Mouse (Mus musculus) neural tube, embryonic 11.5 days (tissue): ENCODE data around the gene Trim27. TPM values are rescaled to one million over a fixed set of nuclear protein-coding genes. Genes with fewer than 3 reads are reported as not detected.

Experiments
- ATAC-seq: fragments of 200-750 bp; cut with Nextera tagmentation; 2 replicates; pipeline ENCODE4 v1.8.0; 2017; ENCODE audit warnings: moderate number of reproducible peaks, mild to moderate bottlenecking, moderate TSS enrichment, moderate library complexity; ENCODE audit not compliant: insufficient read depth, low FRiP score, low TSS enrichment
- DNase-seq: peaks from one replicate; pipeline ENCODE4 v3.0.0-alpha.2; 2015; ENCODE audit warnings: low spot score
- H3K27ac ChIP-seq: fragments of 300-500 bp; sonication (generic); 2 replicates; pipeline ENCODE4 v1.5.1; 2014; ENCODE audit warnings: low read depth, mild to moderate bottlenecking, low read length
- H3K27me3 ChIP-seq: fragments of 300-500 bp; sonication (generic); 2 replicates; pipeline ENCODE4 v1.6.1; 2014; ENCODE audit warnings: mild to moderate bottlenecking, low read length, mixed read lengths; ENCODE audit not compliant: control insufficient read depth, insufficient read depth
- H3K36me3 ChIP-seq: fragments of 300-500 bp; sonication (generic); 2 replicates; pipeline ENCODE4 v1.6.1; 2014; ENCODE audit warnings: mild to moderate bottlenecking, low read length, moderate library complexity, mixed read lengths; ENCODE audit not compliant: control insufficient read depth, insufficient read depth
- H3K4me1 ChIP-seq: fragments of 300-500 bp; sonication (generic); 2 replicates; pipeline ENCODE4 v1.6.1; 2014; ENCODE audit warnings: low read length, mixed read lengths; ENCODE audit not compliant: control insufficient read depth, insufficient read depth
- H3K4me2 ChIP-seq: fragments of 300-500 bp; sonication (generic); 2 replicates; pipeline ENCODE4 v1.6.1; 2014; ENCODE audit warnings: low read depth, mild to moderate bottlenecking, moderate library complexity
- H3K4me3 ChIP-seq: fragments of 300-500 bp; sonication (generic); 2 replicates; pipeline ENCODE4 v1.5.1; 2014; ENCODE audit warnings: low read depth, low read length
- H3K9ac ChIP-seq: fragments of 300-500 bp; sonication (generic); 2 replicates; pipeline ENCODE4 v1.6.1; 2014; ENCODE audit warnings: mild to moderate bottlenecking, low read length
- H3K9me3 ChIP-seq: fragments of 300-500 bp; sonication (generic); 2 replicates; pipeline ENCODE4 v1.6.1; 2016; ENCODE audit warnings: low read length; ENCODE audit not compliant: control insufficient read depth
- WGBS: fragments of 180-500 bp; shearing (Covaris S2); extraction: QIAGEN DNeasy Blood & Tissue Kit; methylation state at CpG from one replicate; pipeline ENCODE4 v1.1.7; 2014; 5-methylcytosine and 5-hydroxymethylcytosine counted together
- polyA plus RNA-seq: library from polyadenylated mRNA; unstranded; fragments of >200 nt; fragmentation: Nextera tagmentation; extraction: Ambion mirVana; gene quantifications from 2 replicates; pipeline ENCODE4 v1.2.1, GENCODE M21; 2014

Trim27 gene
- polyA plus RNA-seq, 1 experiment from 2014 or later: 160 TPM

DNA sequence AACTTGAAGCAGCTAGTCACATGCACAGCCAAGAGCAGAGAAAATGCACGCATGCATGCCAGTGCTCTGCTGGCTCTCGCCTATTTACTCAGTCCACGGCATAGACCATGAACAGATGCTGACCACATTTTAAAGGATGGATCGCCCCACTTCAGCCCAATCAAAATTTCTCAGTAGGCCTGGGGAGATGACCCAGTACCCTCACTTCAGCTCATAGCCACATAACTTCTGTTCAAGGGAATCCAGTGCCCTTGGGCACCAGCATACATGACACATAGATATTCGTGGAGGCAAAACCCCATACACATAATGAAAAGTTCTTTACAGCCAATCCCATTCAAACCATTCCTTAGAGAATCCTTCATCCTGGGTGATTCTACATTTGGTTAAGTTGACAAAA is 18.5 kb downstream of the Trim27 start:
- no peak overlapping the region for H3K9ac ChIP-seq
- 85% methylated on average over 5 of the region's 5 CpGs for whole genome bisulfite sequencing
- no peak overlapping the region for H3K4me3 ChIP-seq
- H3K9me3 ChIP-seq: no peaks in the 10 kb centered on the region
- H3K27me3 ChIP-seq: no peaks in the 10 kb centered on the region
- H3K4me2 ChIP-seq: no peak overlapping the region
- H3K36me3 ChIP-seq: 0 out of 2 replicates have a peak, but pooled peaks cover 2% of the 10 kb centered on the region
- H3K4me1 ChIP-seq: no peaks in the 10 kb centered on the region
- ATAC-seq (no peak), DNase-seq (no peak)
- no peak overlapping the region for H3K27ac ChIP-seq

DNA sequence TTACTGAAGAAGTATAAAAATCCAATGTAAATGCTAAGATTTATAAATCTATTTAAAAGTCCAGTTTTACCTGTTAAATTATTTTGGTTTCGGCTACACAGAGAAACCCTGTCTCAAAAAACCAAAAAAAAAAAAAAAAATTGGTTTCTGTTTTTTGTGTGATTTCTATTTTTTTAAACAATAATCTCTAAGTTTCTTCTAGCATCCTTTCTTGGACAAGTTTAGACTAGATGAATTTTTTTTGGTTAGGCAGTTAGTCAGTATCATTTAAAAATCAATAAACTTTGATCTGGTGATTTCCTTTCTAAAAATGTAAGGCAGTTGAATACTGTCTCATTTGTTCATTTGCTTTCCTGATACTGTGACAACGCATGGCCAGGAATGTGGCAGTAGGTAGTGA is 19.1 kb downstream of the Trim27 start:
- no peak overlapping the region for H3K9ac ChIP-seq
- no peaks in the 10 kb centered on the region for H3K9me3 ChIP-seq
- 0 out of 2 replicates have a peak, but pooled peaks cover under 1% of the 10 kb centered on the region for H3K36me3 ChIP-seq
- DNase-seq (no peak), ATAC-seq (no peak)
- H3K4me2 ChIP-seq: no peak overlapping the region
- no peaks in the 10 kb centered on the region for H3K27me3 ChIP-seq
- no peak overlapping the region for H3K4me3 ChIP-seq
- H3K4me1 ChIP-seq: no peaks in the 10 kb centered on the region
- H3K27ac ChIP-seq: no peak overlapping the region
- WGBS: 76% methylated on average over 2 of the region's 2 CpGs

DNA sequence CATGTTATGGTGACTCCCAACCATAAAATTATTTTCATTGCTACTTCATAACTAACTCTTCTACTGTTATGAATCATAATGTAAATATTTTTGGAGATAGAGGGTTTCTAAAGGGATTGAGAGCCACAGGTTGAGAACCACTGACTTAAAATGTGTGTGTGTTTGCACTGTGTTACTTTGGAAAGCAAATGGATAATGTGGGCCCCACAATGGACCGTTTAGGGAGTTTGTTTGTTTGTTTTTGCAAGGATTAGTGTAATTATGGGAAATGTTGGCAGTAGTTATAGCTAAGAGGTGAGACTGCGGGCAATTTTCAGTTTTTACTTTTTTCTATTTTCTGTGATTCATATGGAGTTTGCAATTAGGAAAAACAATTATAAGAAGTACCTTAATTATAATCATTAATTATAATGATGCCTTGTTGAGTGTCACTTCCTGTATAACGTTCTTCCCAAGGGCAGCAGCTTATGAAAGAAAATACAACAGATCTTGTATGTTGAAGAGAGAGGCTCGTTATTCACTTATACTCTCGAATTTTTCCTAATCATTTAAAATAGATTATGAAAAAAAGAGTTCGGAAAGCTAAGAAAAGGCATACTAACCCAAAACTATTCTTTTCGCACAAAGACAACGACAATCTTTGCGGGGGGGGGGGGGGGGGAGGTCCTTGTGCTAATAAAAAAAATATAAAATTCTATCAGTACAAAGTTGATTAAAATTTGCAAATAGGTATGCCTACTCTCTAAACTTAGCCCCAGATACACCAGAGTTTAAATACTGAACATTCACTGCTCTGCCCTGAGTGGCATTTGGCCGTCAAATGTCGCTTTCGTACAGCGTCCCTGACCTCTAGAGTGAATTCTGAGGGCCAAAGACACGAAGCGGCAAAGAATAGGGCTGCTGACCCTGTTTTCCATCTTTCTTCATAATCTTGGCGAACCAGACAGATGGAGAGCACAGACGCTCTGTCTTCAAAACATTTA is 20.1 kb downstream of the Trim27 start:
- H3K4me3 ChIP-seq: peak overlapping the region; percentile 59
- H3K4me2 ChIP-seq: peak overlapping the region; percentile 50
- H3K9ac ChIP-seq: peak overlapping the region; percentile 44; the same call in 1 of the 2 replicates
- H3K27me3 ChIP-seq: no peaks in the 10 kb centered on the region
- DNase-seq (no peak), ATAC-seq (peak; percentile 74)
- H3K36me3 ChIP-seq: no peaks in the 10 kb centered on the region
- H3K4me1 ChIP-seq: no peaks in the 10 kb centered on the region
- 7% methylated on average over 17 of the region's 17 CpGs for WGBS
- H3K27ac ChIP-seq: no peak overlapping the region
- no peaks in the 10 kb centered on the region for H3K9me3 ChIP-seq

DNA sequence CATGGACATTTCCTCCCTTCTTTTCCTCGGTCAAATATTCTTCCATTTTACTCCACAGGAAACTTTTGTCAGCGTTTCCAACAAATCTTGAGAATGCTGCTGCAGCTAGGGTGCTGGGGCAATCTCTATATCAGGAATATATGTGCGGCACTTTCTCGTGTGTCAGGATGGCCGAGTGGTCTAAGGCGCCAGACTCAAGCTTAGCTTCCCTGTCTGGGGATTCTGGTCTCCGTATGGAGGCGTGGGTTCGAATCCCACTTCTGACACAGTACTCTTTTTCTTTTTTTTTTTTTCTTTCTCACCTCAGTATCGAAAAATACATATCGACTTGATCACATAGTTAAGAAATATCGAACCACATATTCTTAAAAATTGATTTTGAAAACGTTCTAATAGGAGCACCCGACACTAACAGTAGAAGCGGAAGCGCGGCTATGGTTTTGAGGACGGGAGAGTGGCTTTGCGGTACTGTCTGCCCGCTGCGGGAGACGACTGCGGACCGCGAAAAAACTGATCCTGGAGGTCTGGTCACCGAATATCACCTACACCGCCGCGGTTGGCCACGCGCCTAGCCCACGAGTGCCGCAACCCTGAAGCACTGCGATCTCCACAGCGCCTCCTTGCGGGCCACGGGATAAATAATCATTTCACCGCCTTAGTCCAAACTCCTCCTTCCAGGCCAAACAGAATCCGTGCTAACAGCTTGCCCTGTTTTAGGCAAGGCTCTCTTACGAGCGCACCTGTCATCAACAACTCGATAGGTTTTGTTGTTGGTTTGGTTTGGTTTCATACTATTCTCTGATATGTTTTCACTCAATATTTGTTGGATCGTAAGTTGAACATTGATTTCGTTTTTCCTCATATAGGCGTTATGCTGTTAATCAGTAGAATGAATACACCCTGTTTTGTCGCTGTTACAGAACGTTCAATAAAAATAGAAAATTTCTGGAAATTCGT is 21.1 kb downstream of the Trim27 start:
- no peak overlapping the region for H3K27ac ChIP-seq

DNA sequence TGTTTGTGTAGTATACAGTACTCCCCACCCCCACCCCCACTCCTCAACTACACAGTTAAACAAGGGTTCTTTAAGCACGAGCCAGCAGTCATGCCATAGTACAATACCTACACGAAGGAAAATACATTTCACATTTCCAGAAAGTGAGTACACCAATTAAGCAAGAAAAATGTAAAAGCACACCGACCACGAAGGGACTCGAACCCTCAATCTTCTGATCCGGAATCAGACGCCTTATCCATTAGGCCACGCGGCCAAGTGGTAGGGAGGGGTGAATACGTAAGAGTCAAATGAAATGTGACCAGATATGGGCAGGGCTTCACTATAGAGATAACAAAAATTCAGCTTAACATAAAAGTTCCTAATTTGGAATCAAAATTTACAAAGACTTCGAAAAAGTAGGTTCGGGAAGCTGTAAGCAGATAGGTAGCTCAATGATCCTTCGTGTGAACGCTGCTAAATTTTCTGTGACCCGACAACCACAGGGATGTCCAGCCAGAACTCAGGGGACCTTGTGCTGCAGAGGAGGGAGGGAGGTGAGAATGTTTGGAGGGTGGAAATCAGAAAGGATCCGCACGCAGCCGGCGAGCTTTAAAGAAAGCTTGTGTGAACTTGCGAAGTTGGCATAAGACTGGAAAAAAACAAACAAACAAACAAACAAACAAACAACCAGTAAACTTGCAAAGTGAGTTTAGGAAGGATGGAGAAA is 36.2 kb downstream of the Trim27 start:
- peak; percentile 61; the same call in 1 of the 2 replicates for ATAC-seq
- no peaks in the 10 kb centered on the region for H3K36me3 ChIP-seq
- H3K9ac ChIP-seq: no peak overlapping the region
- 0 out of 2 replicates have a peak, but pooled peaks cover 6% of the 10 kb centered on the region for H3K9me3 ChIP-seq
- H3K4me1 ChIP-seq: no peaks in the 10 kb centered on the region
- peak; percentile 80 for DNase-seq
- 1% methylated on average over 20 of the region's 20 CpGs for WGBS
- H3K27ac ChIP-seq: no peak overlapping the region
- peak overlapping the region; percentile 25 for H3K4me3 ChIP-seq
- no peaks in the 10 kb centered on the region for H3K27me3 ChIP-seq
- peak overlapping the region; percentile 34 for H3K4me2 ChIP-seq

More for the DNA sequence above, 21.1 kb downstream of the Trim27 start:
- H3K4me1 ChIP-seq: no peaks in the 10 kb centered on the region
- no peaks in the 10 kb centered on the region for H3K36me3 ChIP-seq
- H3K27me3 ChIP-seq: no peaks in the 10 kb centered on the region
- peak; percentile 95 for DNase-seq
- WGBS: 5% methylated on average over 48 of the region's 48 CpGs
- no peaks in the 10 kb centered on the region for H3K9me3 ChIP-seq
- H3K9ac ChIP-seq: peak overlapping the region; percentile 68
- ATAC-seq: peak; percentile 98
- H3K4me2 ChIP-seq: peak overlapping the region; percentile 50
- peak overlapping the region; percentile 59 for H3K4me3 ChIP-seq

DNA sequence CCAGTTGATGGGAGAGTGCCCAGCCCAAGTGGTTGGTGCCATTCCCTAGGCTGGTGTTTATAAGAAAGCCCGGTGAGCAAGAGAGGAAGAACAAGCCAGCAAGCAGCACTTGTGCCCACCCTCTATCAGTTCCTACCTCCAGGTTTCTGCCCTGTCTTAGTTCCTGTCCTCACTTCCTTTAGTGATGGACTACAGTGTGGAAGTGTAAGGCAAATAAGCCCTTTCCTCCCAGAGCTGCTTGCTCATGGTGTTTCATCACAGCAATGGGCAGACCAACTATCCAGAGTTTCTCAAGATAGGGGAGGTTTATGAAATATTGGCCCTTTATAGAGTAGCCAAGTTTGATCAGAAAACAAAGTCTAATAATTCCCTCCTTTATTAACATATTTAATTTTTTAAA is 37.5 kb downstream of the Trim27 start:
- ATAC-seq (no peak), DNase-seq (no peak)
- Histone ChIP-seq H3K4me2 (no peak overlapping the region), H3K36me3 (no peaks in the 10 kb centered on the region), H3K9ac (no peak overlapping the region), H3K4me1 (no peaks in the 10 kb centered on the region), H3K27ac (no peak overlapping the region), H3K9me3 (no peaks in the 10 kb centered on the region), H3K27me3 (no peaks in the 10 kb centered on the region), H3K4me3 (no peak overlapping the region)
- WGBS: 60% methylated on average over 1 of the region's 1 CpGs

DNA sequence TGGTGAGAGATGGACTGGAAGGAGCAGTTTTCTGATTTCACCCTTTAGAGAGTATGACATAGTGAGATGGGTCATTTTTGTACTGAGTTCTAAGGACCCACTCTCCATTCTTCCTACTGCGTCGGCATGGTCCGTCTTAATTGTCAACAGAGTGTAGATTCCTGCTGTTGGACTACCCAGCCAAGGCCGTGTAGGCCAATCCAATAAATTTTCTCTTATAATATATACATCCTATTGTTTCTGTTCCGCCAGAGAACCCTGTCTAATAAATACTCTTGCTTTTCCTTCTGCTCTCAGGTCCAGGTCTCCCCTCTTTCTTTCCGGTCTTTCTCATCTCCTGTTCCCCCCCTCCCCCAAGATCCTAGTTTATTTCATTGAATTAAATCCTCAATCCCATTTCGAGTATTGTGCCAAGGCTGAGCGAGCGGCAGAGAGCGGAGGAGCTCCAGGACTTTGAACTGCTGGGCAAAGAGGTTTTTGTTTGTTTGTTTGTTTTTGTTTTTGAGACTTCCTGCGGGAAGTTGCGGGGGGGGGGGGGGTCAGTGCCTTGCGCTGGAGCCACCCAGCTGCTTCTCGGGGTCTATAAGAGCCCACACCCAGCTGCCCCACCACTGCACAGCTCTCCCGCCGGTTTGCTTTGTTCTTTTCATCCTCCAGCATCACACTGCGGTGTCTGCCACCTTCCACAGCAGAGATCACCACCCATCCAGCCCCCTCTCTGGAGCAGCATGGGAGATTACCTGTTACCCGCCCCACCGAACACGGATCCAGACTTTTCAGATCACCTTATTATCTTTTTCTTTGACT is 42.6 kb downstream of the Trim27 start:
- Histone ChIP-seq H3K9ac (peak overlapping the region; percentile 69), H3K27ac (peak overlapping the region; percentile 61), H3K9me3 (no peaks in the 10 kb centered on the region), H3K4me3 (peak overlapping the region; percentile 56), H3K27me3 (no peaks in the 10 kb centered on the region), H3K36me3 (no peaks in the 10 kb centered on the region), H3K4me2 (peak overlapping the region; percentile 60), H3K4me1 (no peaks in the 10 kb centered on the region)
- DNase-seq: no peak
- ATAC-seq: peak; percentile 92
- WGBS: 2% methylated on average over 20 of the region's 20 CpGs
